Mouse (Mus musculus) left cerebral cortex, postnatal 14 days (tissue): ENCODE measurements around the gene Dhh. TPM values are rescaled to one million over a fixed set of nuclear protein-coding genes. Genes with fewer than 3 reads are reported as not detected.

Source experiments
- DNase-seq, 2 experiments: peaks; one replicate each; pipeline ENCODE4 v3.0.0; 2021 to 2022; ENCODE audit warnings: low spot score in 2 of 2, mixed read lengths in 1 of 2
- intact Hi-C: fragments of 180-260 bp; cut with DNase I; formaldehyde crosslinking; loops from one replicate; pipeline ENCODE4 v1.15.1; 2025
- total RNA-seq, 2 experiments: library from RNA; stranded (reverse); gene quantifications; 2 replicates each; pipeline ENCODE4 v1.2.3; 2021

Dhh gene
- total RNA-seq, 2 experiments from 2014 or later: 0.15 to 0.24 TPM

GRCm38 (mm10) chr15:98860921-98861320, 37.4 kb downstream of the Dhh start:
- no peak for DNase-seq
- intact Hi-C loops: no loop called here

- DNase-seq: no peak
- intact Hi-C loops: no loop called here
Measured at GRCm38 (mm10) chr15:98859319-98860043, 38.9 kb downstream of the Dhh start.

GRCm38 (mm10) chr15:98854214-98854613, 44.1 kb downstream of the Dhh start:
- intact Hi-C loops: no loop called here

GRCm38 (mm10) chr15:98853161-98853937, 45.0 kb downstream of the Dhh start:
- intact Hi-C loops: no loop called here

More at GRCm38 (mm10) chr15:98854214-98854613, 44.1 kb downstream of the Dhh start:
- DNase-seq: no peak

GRCm38 (mm10) chr15:98852733-98853132, 45.6 kb downstream of the Dhh start:
- intact Hi-C loops: no loop called here
- DNase-seq: no peak

More at GRCm38 (mm10) chr15:98853161-98853937, 45.0 kb downstream of the Dhh start:
- DNase-seq: no peak

GRCm38 (mm10) chr15:98852071-98852470, 46.3 kb downstream of the Dhh start:
- DNase-seq: no peak
- intact Hi-C loops: no loop called here

- intact Hi-C loops: no loop called here
Measured at GRCm38 (mm10) chr15:98851229-98851818, 47.0 kb downstream of the Dhh start.

GRCm38 (mm10) chr15:98850668-98851067, 47.7 kb downstream of the Dhh start:
- no peak for DNase-seq
- intact Hi-C loops: no loop called here

More at GRCm38 (mm10) chr15:98851229-98851818, 47.0 kb downstream of the Dhh start:
- DNase-seq: no peak

- intact Hi-C loops: no loop called here
- no peak for DNase-seq
Measured at GRCm38 (mm10) chr15:98849956-98850600, 48.3 kb downstream of the Dhh start.

GRCm38 (mm10) chr15:98849165-98849564, 49.2 kb downstream of the Dhh start:
- intact Hi-C loops: no loop called here
- DNase-seq: no peak

- DNase-seq: no peak
- intact Hi-C loops: no loop called here
Measured at GRCm38 (mm10) chr15:98846140-98846539, 52.2 kb downstream of the Dhh start.

GRCm38 (mm10) chr15:98845149-98845548, 53.2 kb downstream of the Dhh start:
- no peak for DNase-seq
- intact Hi-C loops: no loop called here

- intact Hi-C loops: no loop called here
- DNase-seq: no peak
Measured at GRCm38 (mm10) chr15:98843595-98844223, 54.6 kb downstream of the Dhh start.

Other genes starting within 250 kb of the Dhh start
- 10 to 100 TPM; 56.0 to 57.6 TPM for gene Ddx23, start 235.6 kb downstream of the Dhh start, total RNA-seq
- gene Rnd1, start 221.1 kb downstream of the Dhh start, total RNA-seq: 10 to 100 TPM; 53.9 to 64.1 TPM
- 10 to 100 TPM; 12.6 to 13.3 TPM for gene Ccdc65, start 190.3 kb downstream of the Dhh start, total RNA-seq
- 1 to 10 TPM; 2.7 to 3.4 TPM for gene Fkbp11, start 170.3 kb downstream of the Dhh start, total RNA-seq
- 100 to 1,000 TPM; 729 to 796 TPM for gene Arf3, start 135.3 kb downstream of the Dhh start, total RNA-seq
- under 1 TPM; 0.55 to 0.75 TPM for gene Wnt10b, start 120.4 kb downstream of the Dhh start, total RNA-seq
- gene Wnt1, start 108.7 kb downstream of the Dhh start, total RNA-seq: not detected
- 100 to 1,000 TPM; 421 to 445 TPM for gene Ddn, start 89.0 kb downstream of the Dhh start, total RNA-seq
- gene Prkag1, start 67.0 kb downstream of the Dhh start, total RNA-seq: 10 to 100 TPM; 41.5 to 45.4 TPM
- gene Kmt2d, start 27.3 kb downstream of the Dhh start, total RNA-seq: 10 to 100 TPM; 73.2 to 75.3 TPM
- 1 to 10 TPM; 8.6 to 9.3 TPM for gene Rhebl1, start 4.0 kb downstream of the Dhh start, total RNA-seq
- gene Lmbr1l, start 19.7 kb upstream of the Dhh start, total RNA-seq: 10 to 100 TPM; 17.9 to 18.1 TPM
- gene Tuba1b, start 36.0 kb upstream of the Dhh start, total RNA-seq: 100 to 1,000 TPM; 689 to 750 TPM
- gene Gm49450, start 55.0 kb upstream of the Dhh start, total RNA-seq: not detected
- gene Tuba1a, start 55.2 kb upstream of the Dhh start, total RNA-seq: 1,000 to 10,000 TPM; 2,132 to 2,150 TPM
- 100 to 1,000 TPM; 129 to 142 TPM for gene Tuba1c, start 131.4 kb upstream of the Dhh start, total RNA-seq
- 1 to 10 TPM; 1.7 to 6.2 TPM for gene Prph, start 156.6 kb upstream of the Dhh start, total RNA-seq
- 1 to 10 TPM; 1.0 to 1.1 TPM for gene Troap, start 176.0 kb upstream of the Dhh start, total RNA-seq
- gene C1ql4, start 189.3 kb upstream of the Dhh start, total RNA-seq: not detected
- gene Dnajc22, start 194.6 kb upstream of the Dhh start, total RNA-seq: not detected
- 10 to 100 TPM; 36.7 to 37.2 TPM for gene Spats2, start 227.4 kb upstream of the Dhh start, total RNA-seq